Mouse (Mus musculus): ENCODE measurements around the gene Cxcr4.

GRCm38 (mm10) chr1:128583279-128583872 is 8.7 kb downstream of the Cxcr4 start:
- no peak for TF ChIP-seq CTCF (IDR thresholded peaks at IDR 0.05; ENCODE audit: low read depth)
- TF ChIP-seq EP300 (IDR thresholded peaks at IDR 0.05; ENCODE audit: low read depth), result no peak
